Mouse (Mus musculus) splenic B cell, adult 2 months (primary cell): ENCODE data around the gene Ydjc.

Experiments
- DNase-seq: peaks from one replicate; pipeline ENCODE4 v3.0.0-alpha.2; 2011; ENCODE audit warnings: low read depth, low spot score
- H3K27me3 ChIP-seq: 2 replicates; pipeline ENCODE4 v1.6.1; 2012; ENCODE audit warnings: mild to moderate bottlenecking, low read length, moderate library complexity, mixed read lengths; ENCODE audit not compliant: control insufficient read depth, poor library complexity, insufficient read depth, severe bottlenecking
- H3K36me3 ChIP-seq: 2 replicates; pipeline ENCODE4 v1.6.1; 2012; ENCODE audit warnings: mild to moderate bottlenecking, low read length, moderate library complexity, mixed read lengths; ENCODE audit not compliant: control insufficient read depth, poor library complexity, insufficient read depth, severe bottlenecking

Ydjc gene

DNA sequence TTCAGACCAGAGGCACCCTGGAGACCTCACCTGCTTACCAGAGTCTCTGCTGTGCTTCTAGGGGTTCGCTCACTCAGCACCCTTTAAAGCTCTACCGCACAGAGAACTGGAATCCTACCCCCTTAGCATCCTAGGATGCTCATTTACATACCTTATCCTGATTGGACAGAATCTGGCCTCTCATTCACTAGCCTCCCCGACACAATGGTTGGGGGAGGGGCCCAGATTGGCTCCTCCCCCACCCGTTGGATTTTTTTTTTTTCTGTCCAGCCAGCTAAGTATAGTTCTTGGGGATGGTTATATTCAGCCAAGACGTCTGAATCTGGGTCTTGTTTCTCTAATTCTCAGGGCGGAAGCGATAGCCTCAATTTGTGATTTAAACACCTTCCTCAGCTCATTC lies at the start of gene Ydjc:
Gene Ydjc, plus strand, starts transcription at position 283 of the 400 bp plus-strand sequence.
- H3K36me3 ChIP-seq, result no peaks in the 10 kb centered on the region
- DNase-seq, result peak; percentile 13
- H3K27me3 ChIP-seq, result no peaks in the 10 kb centered on the region

- Histone ChIP-seq H3K36me3 (peaks cover 16% of the 10 kb centered on the region), H3K27me3 (no peaks in the 10 kb centered on the region)
- no peak for DNase-seq
These were observed 47.5 kb upstream of the Ydjc start for GRCm38 (mm10) chr16:17096938-17097337.

GRCm38 (mm10) chr16:17102630-17103220 lies 41.7 kb upstream of the Ydjc start:
- no peak for DNase-seq

GRCm38 (mm10) chr16:17104600-17104999 lies 39.8 kb upstream of the Ydjc start:
- no peak for DNase-seq
- Histone ChIP-seq H3K27me3 (no peaks in the 10 kb centered on the region), H3K36me3 (peaks cover 14% of the 10 kb centered on the region)

More at GRCm38 (mm10) chr16:17102630-17103220, 41.7 kb upstream of the Ydjc start:
- no peaks in the 10 kb centered on the region for H3K27me3 ChIP-seq
- peaks cover 14% of the 10 kb centered on the region for H3K36me3 ChIP-seq

DNA sequence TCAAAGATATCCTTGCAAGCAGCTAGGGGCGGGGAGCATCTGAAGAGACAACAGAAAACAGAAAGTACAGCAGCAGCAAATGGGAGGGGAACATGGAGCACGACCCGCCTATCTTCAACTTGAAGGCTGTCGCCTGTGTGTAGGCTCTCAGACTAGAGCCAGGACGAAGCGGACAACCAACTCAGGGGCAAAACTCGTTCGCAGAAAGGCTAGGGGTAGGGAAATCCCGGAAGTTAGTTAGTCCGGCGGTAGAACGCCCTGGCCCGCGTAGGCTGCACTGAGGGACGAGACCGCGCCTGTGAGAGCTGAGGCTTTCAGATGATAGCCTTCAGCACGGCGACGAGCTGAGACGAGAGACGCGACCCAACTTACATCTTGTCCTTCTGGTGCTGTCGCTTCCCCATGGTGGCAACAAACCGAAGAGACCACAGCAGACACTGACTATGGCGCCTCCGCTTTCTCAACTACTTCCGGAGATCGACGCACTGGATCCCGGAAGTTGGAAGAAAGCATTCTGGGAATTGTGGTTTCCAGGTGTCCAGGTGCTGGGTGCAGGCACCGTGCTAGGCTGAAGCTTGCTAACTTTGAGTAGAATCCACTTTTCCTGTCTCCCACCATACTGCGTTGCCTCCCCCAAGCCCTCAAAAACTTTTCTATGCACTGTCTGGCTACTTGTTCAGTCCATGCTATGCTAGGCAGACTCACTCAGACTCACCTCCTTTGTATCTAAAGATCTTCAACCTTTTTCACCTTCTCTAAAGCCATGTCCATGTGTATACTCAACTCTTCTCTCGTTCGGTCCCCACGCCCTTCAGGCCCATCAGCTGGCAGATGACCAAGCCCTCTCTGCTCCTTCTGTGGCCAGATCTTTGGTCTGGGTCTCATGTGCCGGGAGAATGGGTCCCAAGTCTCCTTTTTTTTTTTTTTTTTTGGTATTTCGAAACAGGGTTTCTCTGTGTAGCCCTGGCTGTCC lies 33.4 kb upstream of the Ydjc start, which contains the start of gene Ppil2:
Gene Ppil2, minus strand, starts transcription at position 487 of the 973 bp plus-strand sequence.
- Histone ChIP-seq H3K36me3 (peaks cover 3% of the 10 kb centered on the region; the same call in 1 of the 2 replicates), H3K27me3 (no peaks in the 10 kb centered on the region)
- DNase-seq, result peak; percentile 81

DNA sequence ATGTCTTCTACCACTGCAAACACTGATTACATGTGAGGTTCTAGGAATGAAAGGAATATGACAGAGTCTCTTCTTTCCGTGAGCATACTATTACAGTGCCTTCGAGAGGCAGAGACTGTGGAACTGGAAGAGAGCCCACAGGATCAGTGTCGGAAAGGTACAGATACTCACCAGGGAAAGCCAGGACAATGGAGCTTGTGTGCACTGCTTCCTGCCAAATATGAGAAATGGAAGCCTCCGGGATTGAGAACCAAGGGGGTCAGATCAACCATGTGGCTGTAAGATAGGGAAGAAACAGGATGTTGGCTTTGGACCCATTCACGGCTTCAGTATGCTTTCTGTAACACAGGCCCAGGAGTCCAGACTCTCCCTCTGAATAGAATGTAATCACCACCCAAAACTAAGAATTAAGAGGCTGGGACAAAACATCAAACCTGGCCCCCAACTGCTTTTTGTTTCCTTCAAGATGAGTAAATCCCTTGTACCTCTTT lies 27.1 kb upstream of the Ydjc start:
- Histone ChIP-seq H3K27me3 (no peaks in the 10 kb centered on the region), H3K36me3 (no peaks in the 10 kb centered on the region)
- DNase-seq, result no peak

GRCm38 (mm10) chr16:17121569-17121968 lies 22.9 kb upstream of the Ydjc start:
- no peaks in the 10 kb centered on the region for H3K36me3 ChIP-seq
- no peaks in the 10 kb centered on the region for H3K27me3 ChIP-seq
- DNase-seq, result no peak

GRCm38 (mm10) chr16:17124119-17124870 lies 20.1 kb upstream of the Ydjc start:
- no peak for DNase-seq
- H3K36me3 ChIP-seq, result no peaks in the 10 kb centered on the region

DNA sequence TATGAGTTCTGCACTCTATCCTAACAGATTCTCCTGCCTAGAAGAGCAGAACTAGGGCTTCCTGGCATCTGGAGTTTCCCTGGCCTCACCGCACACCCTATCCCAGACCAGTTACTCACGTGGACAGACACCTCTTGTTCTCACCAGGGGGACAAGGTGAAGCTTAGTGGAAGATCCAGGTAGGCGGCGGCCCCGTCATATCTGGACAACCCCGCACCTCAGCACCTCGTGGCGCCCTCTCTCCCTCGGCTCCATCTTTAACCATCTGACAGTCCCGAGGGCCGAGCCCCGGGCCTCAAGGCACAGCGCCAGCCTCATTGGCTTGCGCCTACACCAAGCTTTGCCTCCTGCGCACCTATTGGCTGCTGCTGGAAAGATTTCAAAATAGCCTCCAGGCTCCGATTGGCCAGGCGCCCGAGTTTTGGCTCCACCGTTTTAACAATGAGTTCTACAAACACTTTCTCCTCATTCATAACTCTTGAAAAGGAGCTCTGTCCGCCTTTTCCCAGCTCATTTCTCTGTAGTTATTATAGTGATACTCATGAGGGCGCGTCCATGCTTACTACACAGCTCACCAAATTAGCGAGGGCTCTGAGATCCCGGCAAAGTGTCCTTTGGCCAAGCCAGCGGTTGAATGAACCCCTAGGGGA lies 19.4 kb upstream of the Ydjc start, which contains the start of gene 2610318N02Rik:
Gene 2610318N02Rik, minus strand, starts transcription at position 297 of the 650 bp plus-strand sequence.
- H3K36me3 ChIP-seq, result no peaks in the 10 kb centered on the region

More at GRCm38 (mm10) chr16:17124119-17124870, 20.1 kb upstream of the Ydjc start:
- no peaks in the 10 kb centered on the region for H3K27me3 ChIP-seq

DNA sequence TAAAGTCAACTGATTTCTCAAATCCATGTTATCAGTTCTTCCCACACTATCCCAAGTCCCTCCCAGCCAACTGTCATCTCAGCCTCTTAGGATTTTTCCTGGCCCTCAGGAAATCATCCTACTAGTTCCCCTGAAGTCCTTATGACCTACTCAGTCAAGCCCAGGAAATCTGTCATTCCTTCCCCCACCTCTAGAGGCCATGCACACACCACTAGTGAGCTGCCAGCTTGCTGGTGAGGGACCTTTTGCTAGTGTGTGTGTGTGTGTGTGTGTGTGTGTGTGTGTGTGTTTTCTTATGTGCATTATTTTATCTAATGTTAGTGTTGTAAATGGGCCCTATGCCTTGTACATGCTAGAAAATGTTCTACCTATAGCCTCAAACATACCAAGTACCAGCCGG lies 17.1 kb upstream of the Ydjc start:
- DNase-seq, result peak; percentile 78
- no peaks in the 10 kb centered on the region for H3K27me3 ChIP-seq
- no peaks in the 10 kb centered on the region for H3K36me3 ChIP-seq

More for the DNA sequence above, 19.4 kb upstream of the Ydjc start, which contains the start of gene 2610318N02Rik:
- no peaks in the 10 kb centered on the region for H3K27me3 ChIP-seq
- peak; percentile 78 for DNase-seq

GRCm38 (mm10) chr16:17131191-17132088 lies 13.0 kb upstream of the Ydjc start:
- no peaks in the 10 kb centered on the region for H3K27me3 ChIP-seq
- H3K36me3 ChIP-seq, result no peaks in the 10 kb centered on the region
- DNase-seq, result peak; percentile 49

- DNase-seq, result peak; percentile 94
- no peaks in the 10 kb centered on the region for H3K36me3 ChIP-seq
- no peaks in the 10 kb centered on the region for H3K27me3 ChIP-seq
These were observed 12.1 kb upstream of the Ydjc start, which contains the start of gene Sdf2l1 for GRCm38 (mm10) chr16:17132089-17132905. Sdf2l1 (minus strand) TSS chr16:17132383.

DNA sequence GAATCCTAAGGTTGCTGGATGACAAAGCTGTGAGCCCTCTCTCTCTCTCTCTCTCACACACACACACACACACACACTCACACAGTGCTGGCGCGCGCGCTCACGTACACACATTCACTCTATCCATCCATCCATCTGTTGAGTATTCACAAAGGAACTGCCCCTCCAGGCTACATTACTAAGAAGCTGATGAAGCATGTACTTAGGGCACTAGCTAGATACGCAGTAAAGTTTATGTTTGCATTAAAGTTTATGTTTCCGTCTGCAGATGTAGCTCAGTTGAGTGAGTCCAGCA lies 11.6 kb upstream of the Ydjc start:
- DNase-seq, result no peak
- Histone ChIP-seq H3K27me3 (no peaks in the 10 kb centered on the region), H3K36me3 (no peaks in the 10 kb centered on the region)
